In genomic region chr7:143739511-143740461, GRCm38 (mm10) we compare ENCODE assay signal across 8 mouse cellular contexts. TPM values are rescaled to one million over a fixed set of nuclear protein-coding genes. Genes with fewer than 3 reads are reported as not detected.
DNase-seq lines count a peak whose midpoint lies in the region; ATAC-seq and TF ChIP-seq lines count a peak whose summit lies in the region.

No protein-coding gene starts in this region.

- intact Hi-C loops in heart, adult 2 months (cut with DNase I): no loop called here

- DNase-seq in cerebellum, adult 9-10 months: no peak
- peak; percentile 89 for DNase-seq in embryonic facial prominence, embryonic 11.5 days (ENCODE audit: low spot score)
- peak; percentile 88 to 89 for DNase-seq in heart, adult 2 months
- DNase-seq in kidney, adult 18-20 months: peak; percentile 82
- DNase-seq in limb, embryonic 14.5 days (ENCODE audit: low spot score): peak; percentile 83
- DNase-seq in spleen, postnatal 4 days (ENCODE audit: low spot score in 2 of 2): peak; percentile 34 to 74

- peak; percentile 56; the same call in 1 of the 2 replicates for ATAC-seq in cerebellum, adult (ENCODE audit: insufficient number of reproducible peaks, low FRiP score, low TSS enrichment)
- ATAC-seq in embryonic facial prominence, embryonic 11.5 days (replicated peaks; ENCODE audit: insufficient number of reproducible peaks, low FRiP score, low TSS enrichment, low read depth): peak; percentile 83
- peak; percentile 96 for ATAC-seq in limb, embryonic 14.5 days (ENCODE audit: low FRiP score, low read depth)
- peak; percentile 91 for ATAC-seq in midbrain, embryonic 15.5 days (replicated peaks)

- H3K27ac ChIP-seq in embryonic facial prominence, embryonic 11.5 days (replicated peaks; ENCODE audit: low read depth, low read length): 0 out of 2 replicates have a peak overlapping the region, but pooled peaks have one; percentile 49
- peak overlapping the region; percentile 91 for H3K27ac ChIP-seq in heart, adult 2 months
- peak overlapping the region; percentile 81 for H3K27ac ChIP-seq in limb, embryonic 14.5 days (replicated peaks; ENCODE audit: low read depth, low read length)
- H3K27ac ChIP-seq in midbrain, embryonic 15.5 days: peak overlapping the region; percentile 78

- TF ChIP-seq EP300 in heart, adult 2 months (IDR thresholded peaks at IDR 0.05; ENCODE audit: insufficient read depth, low read depth, low read length): 0 out of 2 replicates have a peak, but pooled peaks have one; percentile 38

- 2% methylated on average over 38 of the region's 38 CpGs for WGBS in embryonic facial prominence, embryonic 11.5 days
- WGBS in heart, adult 2 months: 3% methylated on average over 37 of the region's 38 CpGs
- under 1% methylated on average over 30 of the region's 38 CpGs for WGBS in limb, embryonic 14.5 days
- 2% methylated on average over 36 of the region's 38 CpGs for WGBS in midbrain, embryonic 15.5 days

- H3K27me3 ChIP-seq in embryonic facial prominence, embryonic 11.5 days (ENCODE audit: control insufficient read depth, insufficient read depth, low read length): no peaks in the 10 kb centered on the region
- no peaks in the 10 kb centered on the region for H3K27me3 ChIP-seq in heart, adult 2 months (ENCODE audit: control insufficient read depth, insufficient read depth, low read length)
- H3K27me3 ChIP-seq in limb, embryonic 14.5 days (ENCODE audit: control insufficient read depth, insufficient read depth, low read length): no peaks in the 10 kb centered on the region
- no peaks in the 10 kb centered on the region for H3K27me3 ChIP-seq in midbrain, embryonic 15.5 days (replicated peaks)

- TF ChIP-seq POLR2A in heart, adult 2 months (IDR thresholded peaks at IDR 0.05; ENCODE audit: insufficient read depth, low read depth, low read length): peak; percentile 70
- peak; percentile 78; the same call in 1 of the 2 replicates for TF ChIP-seq POLR2A in limb, embryonic 14.5 days (IDR thresholded peaks at IDR 0.05; ENCODE audit: borderline replicate concordance, extremely low read depth, insufficient read depth, insufficient read length)

- TF ChIP-seq CTCF in heart, adult 2 months (IDR thresholded peaks at IDR 0.05): 0 out of 2 replicates have a peak, but pooled peaks have one; percentile 3

- H3K36me3 ChIP-seq in embryonic facial prominence, embryonic 11.5 days (replicated peaks; ENCODE audit: control insufficient read depth, insufficient read depth, low read depth, low read length): no peaks in the 10 kb centered on the region
- H3K36me3 ChIP-seq in heart, adult 2 months (ENCODE audit: control insufficient read depth, insufficient read depth, low read length): no peaks in the 10 kb centered on the region
- peaks cover 2% of the 10 kb centered on the region; the same call in 1 of the 2 replicates for H3K36me3 ChIP-seq in limb, embryonic 14.5 days (ENCODE audit: control insufficient read depth, insufficient read depth, low read length)
- H3K36me3 ChIP-seq in midbrain, embryonic 15.5 days (replicated peaks): no peaks in the 10 kb centered on the region

- peak overlapping the region; percentile 92 for H3K4me2 ChIP-seq in embryonic facial prominence, embryonic 11.5 days (ENCODE audit: low read depth, low read length)
- H3K4me2 ChIP-seq in limb, embryonic 14.5 days (replicated peaks; ENCODE audit: low read depth, low read length, severe bottlenecking): peak overlapping the region; percentile 62
- H3K4me2 ChIP-seq in midbrain, embryonic 15.5 days: peak overlapping the region; percentile 83

- H3K4me3 ChIP-seq in embryonic facial prominence, embryonic 11.5 days (ENCODE audit: low read depth, low read length): peak overlapping the region; percentile 64
- H3K4me3 ChIP-seq in heart, adult 2 months: peak overlapping the region; percentile 90
- H3K4me3 ChIP-seq in limb, embryonic 14.5 days (replicated peaks; ENCODE audit: low read length): peak overlapping the region; percentile 70
- H3K4me3 ChIP-seq in midbrain, embryonic 15.5 days: peak overlapping the region; percentile 81

- peak overlapping the region; percentile 84 for H3K9ac ChIP-seq in embryonic facial prominence, embryonic 11.5 days (replicated peaks; ENCODE audit: low read length)
- peak overlapping the region; percentile 78 for H3K9ac ChIP-seq in heart, adult 2 months (ENCODE audit: low read depth, low read length)
- H3K9ac ChIP-seq in limb, embryonic 14.5 days (ENCODE audit: low read depth, low read length, severe bottlenecking): peak overlapping the region; percentile 90
- peak overlapping the region; percentile 94 for H3K9ac ChIP-seq in midbrain, embryonic 15.5 days

- H3K79me2 ChIP-seq in heart, adult 2 months (replicated peaks; ENCODE audit: control insufficient read depth, insufficient read depth, low read length): no peaks in the 10 kb centered on the region

- peaks cover 8% of the 10 kb centered on the region for H3K4me1 ChIP-seq in embryonic facial prominence, embryonic 11.5 days (ENCODE audit: control insufficient read depth, insufficient read depth, low read length)
- peaks cover 13% of the 10 kb centered on the region for H3K4me1 ChIP-seq in heart, adult 2 months (ENCODE audit: control insufficient read depth, insufficient read depth, low read length)
- H3K4me1 ChIP-seq in limb, embryonic 14.5 days (ENCODE audit: control insufficient read depth, insufficient read depth, low read length): peaks cover 25% of the 10 kb centered on the region
- peaks cover 32% of the 10 kb centered on the region for H3K4me1 ChIP-seq in midbrain, embryonic 15.5 days

- H3K9me3 ChIP-seq in embryonic facial prominence, embryonic 11.5 days (replicated peaks; ENCODE audit: control insufficient read depth, low read length): no peaks in the 10 kb centered on the region
- H3K9me3 ChIP-seq in limb, embryonic 14.5 days (ENCODE audit: control insufficient read depth, low read length): no peaks in the 10 kb centered on the region
- H3K9me3 ChIP-seq in midbrain, embryonic 15.5 days: no peaks in the 10 kb centered on the region

RNA-seq across cellular contexts. Expression of gene Osbpl5, which starts 17.0 kb away (rescaled TPM):
- polyA plus RNA-seq in embryonic facial prominence, embryonic 11.5 days (2014; fragmentation: Nextera tagmentation; extraction: Ambion mirVana): 11.9 and 13.9 TPM in 2 replicates
- total RNA-seq in heart, adult 2 months (2021): 10 to 100 TPM; 14.8 to 18.0 TPM
- polyA plus RNA-seq in heart, adult 2 months (2012; rRNA removed): 21.3 and 28.9 TPM in 2 replicates
- 60.4 and 70.7 TPM in 2 replicates for polyA plus RNA-seq in limb, embryonic 14.5 days (2012; rRNA removed)
- polyA plus RNA-seq in limb, embryonic 14.5 days (2014; fragmentation: Nextera tagmentation; extraction: Ambion mirVana): 51.3 and 52.4 TPM in 2 replicates
- polyA plus RNA-seq in midbrain, embryonic 15.5 days (2015; fragmentation: Nextera tagmentation; extraction: Ambion mirVana): 39.7 and 44.0 TPM in 2 replicates

RNA-seq across cellular contexts. Expression of gene Mrgprg, which starts 27.0 kb away (rescaled TPM):
- not detected in 2 replicates for polyA plus RNA-seq in embryonic facial prominence, embryonic 11.5 days (2014; fragmentation: Nextera tagmentation; extraction: Ambion mirVana)
- total RNA-seq in heart, adult 2 months (2021): not detected
- 0.15 and 0.18 TPM in 2 replicates for polyA plus RNA-seq in heart, adult 2 months (2012; rRNA removed)
- not detected in 2 replicates for polyA plus RNA-seq in limb, embryonic 14.5 days (2012; rRNA removed)
- polyA plus RNA-seq in limb, embryonic 14.5 days (2014; fragmentation: Nextera tagmentation; extraction: Ambion mirVana): not detected in 2 replicates
- not detected in 2 replicates for polyA plus RNA-seq in midbrain, embryonic 15.5 days (2015; fragmentation: Nextera tagmentation; extraction: Ambion mirVana)

RNA-seq across cellular contexts. Expression of gene Mrgpre, which starts 44.5 kb away (rescaled TPM):
- 1.4 and 1.7 TPM in 2 replicates for polyA plus RNA-seq in embryonic facial prominence, embryonic 11.5 days (2014; fragmentation: Nextera tagmentation; extraction: Ambion mirVana)
- total RNA-seq in heart, adult 2 months (2021): 1 to 10 TPM; 1.2 to 1.3 TPM
- polyA plus RNA-seq in heart, adult 2 months (2012; rRNA removed): 1.9 TPM in 2 replicates
- polyA plus RNA-seq in limb, embryonic 14.5 days (2012; rRNA removed): 2.1 and 3.0 TPM in 2 replicates
- 1.5 and 1.9 TPM in 2 replicates for polyA plus RNA-seq in limb, embryonic 14.5 days (2014; fragmentation: Nextera tagmentation; extraction: Ambion mirVana)
- polyA plus RNA-seq in midbrain, embryonic 15.5 days (2015; fragmentation: Nextera tagmentation; extraction: Ambion mirVana): 9.8 and 10.0 TPM in 2 replicates

RNA-seq across cellular contexts. Expression of gene Tnfrsf23, which starts 54.1 kb away (rescaled TPM):
- 0.43 and 0.59 TPM in 2 replicates for polyA plus RNA-seq in embryonic facial prominence, embryonic 11.5 days (2014; fragmentation: Nextera tagmentation; extraction: Ambion mirVana)
- total RNA-seq in heart, adult 2 months (2021): 1 to 10 TPM; 2.4 to 2.8 TPM
- polyA plus RNA-seq in heart, adult 2 months (2012; rRNA removed): 3.2 and 5.1 TPM in 2 replicates
- 5.5 TPM in 2 replicates for polyA plus RNA-seq in limb, embryonic 14.5 days (2012; rRNA removed)
- polyA plus RNA-seq in limb, embryonic 14.5 days (2014; fragmentation: Nextera tagmentation; extraction: Ambion mirVana): 2.8 and 3.2 TPM in 2 replicates
- polyA plus RNA-seq in midbrain, embryonic 15.5 days (2015; fragmentation: Nextera tagmentation; extraction: Ambion mirVana): 1.1 and 1.2 TPM in 2 replicates
